Mouse (Mus musculus): ENCODE data around the gene Dzip3.

DNA sequence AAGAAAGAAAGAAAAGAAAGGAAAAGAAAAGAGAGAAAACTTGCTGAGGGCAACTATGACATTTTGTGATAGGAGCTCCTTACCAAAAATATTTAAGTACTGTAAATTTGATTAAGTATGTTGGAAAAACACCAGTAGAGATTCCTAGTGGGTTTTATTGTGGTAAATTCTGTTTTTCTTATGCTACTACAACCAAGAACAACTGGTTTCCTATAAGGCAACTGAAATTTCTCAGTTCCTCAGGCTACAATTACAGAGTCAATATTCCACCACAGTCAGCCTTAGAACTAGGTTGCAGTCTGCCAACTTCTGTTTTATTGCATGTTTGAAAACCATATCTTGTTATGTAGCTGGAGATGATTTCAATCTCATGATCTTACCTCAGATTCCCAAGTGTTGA is 4.3 kb downstream of the Dzip3 start:
- TF ChIP-seq CTCF (IDR thresholded peaks at IDR 0.05; ENCODE audit: control insufficient read depth, insufficient read depth, low read length), result no peak
- TF ChIP-seq POLR2A (IDR thresholded peaks at IDR 0.05; ENCODE audit: borderline replicate concordance, control insufficient read depth, low read depth, low read length), result no peak

Measured in bone marrow, adult 2 months (tissue).